Mouse (Mus musculus) cerebellum, adult 2 months (tissue): ENCODE results near the gene Muc13. TPM values are rescaled to one million over a fixed set of nuclear protein-coding genes. Genes with fewer than 3 reads are reported as not detected.

ENCODE experiments used
- DNase-seq, 2 experiments: peaks; one replicate each; pipeline ENCODE4 v3.0.0; 2021
- H3K27ac ChIP-seq: fragments of 200-500 bp; 2 replicates; pipeline ENCODE4 v1.5.1; 2012; ENCODE audit warnings: low read length, control low read depth, inconsistent platforms; ENCODE audit not compliant: insufficient read depth
- H3K27me3 ChIP-seq: fragments of 200-500 bp; 2 replicates; pipeline ENCODE4 v1.6.1; 2012; ENCODE audit warnings: inconsistent platforms, mild to moderate bottlenecking, low read length, moderate library complexity; ENCODE audit not compliant: control insufficient read depth, insufficient read depth
- H3K4me1 ChIP-seq: fragments of 200-500 bp; 2 replicates; pipeline ENCODE4 v1.6.1; 2011; ENCODE audit warnings: low read length; ENCODE audit not compliant: control insufficient read depth, insufficient read depth
- H3K4me3 ChIP-seq: fragments of 200-500 bp; replicated peaks from 2 replicates; pipeline ENCODE3; 2011; ENCODE audit warnings: mild to moderate bottlenecking, low read depth, low read length, control low read depth; ENCODE audit not compliant: insufficient read depth
- CTCF ChIP-seq: fragments of 200-500 bp; IDR thresholded peaks from 2 replicates; pipeline ENCODE4 v1.5.1; 2011; ENCODE audit warnings: low read depth, mild to moderate bottlenecking, control low read depth, low read length, moderate library complexity, borderline replicate concordance; ENCODE audit not compliant: insufficient read depth
- POLR2A ChIP-seq: fragments of 200-500 bp; IDR thresholded peaks from 2 replicates; pipeline ENCODE4 v1.6.1; 2011; ENCODE audit warnings: low read length, control low read depth, borderline replicate concordance; ENCODE audit not compliant: insufficient read depth
- WGBS: fragments of 180-500 bp; shearing (Covaris S2); methylation state at CpG from one replicate; pipeline ENCODE4 v1.1.7; 2018; 5-methylcytosine and 5-hydroxymethylcytosine counted together
- polyA plus RNA-seq: library from polyadenylated mRNA; depleted of rRNA; stranded (reverse); fragments of >200 nt; gene quantifications from 2 replicates; pipeline ENCODE4 v1.2.3, GENCODE M21; 2012

Gene Muc13
- polyA plus RNA-seq, 1 experiment = 0.11 TPM

DNA sequence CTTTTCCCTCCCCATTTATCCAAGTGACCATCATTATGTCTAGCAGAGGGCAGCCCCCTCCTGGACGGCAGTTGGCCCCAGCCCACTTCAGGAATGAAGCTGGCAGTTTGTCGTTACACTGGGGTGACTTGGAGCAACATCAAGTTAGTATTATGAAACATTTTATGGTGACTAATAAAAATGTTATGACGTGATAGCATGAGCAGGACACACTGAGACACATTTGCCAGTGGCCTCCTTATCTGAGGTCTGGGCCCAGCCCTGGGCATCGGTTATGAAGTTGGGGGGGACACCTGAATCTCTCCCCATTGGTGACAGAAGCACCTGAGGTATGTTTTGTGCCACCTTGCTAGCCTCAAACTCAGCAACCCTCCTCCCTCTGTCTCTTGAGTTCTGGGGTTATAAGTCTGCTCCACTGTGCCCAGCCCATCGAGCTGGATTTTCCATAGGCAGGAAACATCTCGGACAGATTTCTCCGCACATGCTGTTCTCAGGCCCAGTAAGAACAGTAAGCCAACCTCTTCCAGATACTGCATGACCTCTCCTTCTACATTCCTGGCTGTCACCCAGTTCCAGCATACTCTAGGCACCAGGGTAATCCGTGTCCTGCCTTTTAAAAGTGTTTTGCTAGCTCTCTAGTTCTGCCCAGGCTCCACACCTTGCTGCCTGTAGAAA lies 40.8 kb upstream of the Muc13 start:
- no peak for TF ChIP-seq POLR2A
- TF ChIP-seq CTCF = no peak
- DNase-seq = no peak
- peaks cover 8% of the 10 kb centered on the region for H3K4me1 ChIP-seq
- 48% methylated on average over 8 of the region's 8 CpGs for WGBS
- no peaks in the 10 kb centered on the region for H3K27me3 ChIP-seq
- H3K4me3 ChIP-seq = no peak overlapping the region
- H3K27ac ChIP-seq = no peak overlapping the region

DNA sequence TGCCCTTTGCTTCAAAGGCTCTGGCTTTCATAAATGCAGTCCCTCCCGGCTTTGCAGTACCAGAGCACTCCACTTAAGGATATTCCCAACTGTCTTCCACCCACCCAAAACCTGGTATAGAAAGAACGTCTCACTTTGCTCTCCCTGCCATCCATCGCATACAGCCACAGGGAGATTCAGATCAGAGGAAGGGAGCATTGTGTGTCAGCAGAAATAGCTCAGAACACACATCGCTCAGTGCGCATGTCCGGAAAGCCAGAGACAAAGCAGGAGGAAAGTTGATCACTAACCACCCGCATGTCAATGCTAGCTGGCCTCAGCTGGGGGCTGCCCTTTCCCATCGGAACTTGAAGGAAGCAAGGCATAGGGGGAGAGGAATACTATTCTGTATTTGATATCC lies 38.5 kb upstream of the Muc13 start:
- TF ChIP-seq CTCF (no peak), POLR2A (no peak)
- Histone ChIP-seq H3K27ac (no peak overlapping the region), H3K4me1 (peaks cover 8% of the 10 kb centered on the region), H3K27me3 (no peaks in the 10 kb centered on the region), H3K4me3 (no peak overlapping the region)
- WGBS = 84% methylated on average over 8 of the region's 8 CpGs
- no peak for DNase-seq

DNA sequence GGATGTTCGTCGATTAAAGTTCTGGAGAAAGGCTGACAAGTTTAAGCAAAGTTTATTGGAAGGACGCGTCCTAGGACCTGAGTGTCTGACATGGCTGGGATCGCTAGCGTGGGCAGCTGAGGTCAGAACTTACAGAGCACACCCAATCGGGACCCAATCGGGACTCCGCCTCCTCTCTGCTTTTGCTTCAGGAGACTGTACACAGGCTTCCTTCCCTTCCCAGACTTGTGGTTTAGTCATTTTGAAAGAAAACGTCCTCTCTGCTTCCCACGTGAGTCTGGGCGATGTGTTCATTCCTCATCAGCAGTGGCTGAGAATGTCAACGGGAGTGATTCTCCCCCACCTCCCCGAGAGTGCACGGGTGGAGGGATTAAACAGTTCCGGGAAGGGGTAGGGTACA lies 37.9 kb upstream of the Muc13 start:
- TF ChIP-seq POLR2A = no peak
- no peak for TF ChIP-seq CTCF
- WGBS = 68% methylated on average over 16 of the region's 16 CpGs
- Histone ChIP-seq H3K27ac (no peak overlapping the region), H3K4me1 (peaks cover 8% of the 10 kb centered on the region), H3K4me3 (no peak overlapping the region), H3K27me3 (no peaks in the 10 kb centered on the region)
- no peak for DNase-seq

DNA sequence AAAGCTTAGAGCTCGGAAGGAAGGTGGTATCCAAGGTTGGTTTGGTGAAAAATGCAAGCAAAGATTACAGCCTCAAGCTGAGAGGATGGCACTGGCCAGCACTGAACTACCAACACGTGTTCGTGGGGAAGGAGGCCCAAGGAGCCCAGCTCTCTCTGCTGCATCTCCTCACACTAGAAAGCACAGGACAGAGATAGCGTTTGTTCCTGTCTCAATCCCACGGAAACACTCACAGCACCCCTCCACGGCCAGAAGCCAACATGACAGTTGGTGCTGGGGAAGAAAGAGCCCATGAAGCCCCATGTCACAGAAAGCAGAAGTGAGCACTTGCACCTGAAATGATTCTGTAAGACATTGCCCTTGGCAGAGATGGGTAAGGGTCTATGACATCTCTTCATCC lies 37.4 kb upstream of the Muc13 start:
- H3K4me3 ChIP-seq = no peak overlapping the region
- peak; percentile 76 to 84 for DNase-seq

DNA sequence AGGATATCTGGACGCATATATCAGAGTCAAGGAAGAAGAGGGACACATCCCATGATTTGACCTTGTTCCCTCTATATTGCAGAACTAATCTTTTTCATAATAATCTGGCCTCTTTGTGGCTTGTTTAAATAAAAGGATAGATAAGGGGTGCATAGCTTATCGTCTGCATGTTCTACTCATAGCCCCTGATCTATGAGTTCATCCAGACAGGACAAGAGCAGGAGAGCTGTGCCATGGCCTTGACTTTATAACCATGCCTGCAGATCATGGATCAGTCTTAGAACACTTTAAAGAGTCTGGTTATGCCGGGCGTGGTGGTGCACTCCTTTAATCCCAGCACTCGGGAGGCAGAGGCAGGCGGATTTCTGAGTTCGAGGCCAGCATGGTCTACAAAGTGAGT lies 34.6 kb upstream of the Muc13 start:
- 95% methylated on average over 7 of the region's 7 CpGs for WGBS

More for the DNA sequence above, 37.4 kb upstream of the Muc13 start:
- TF ChIP-seq POLR2A (no peak), CTCF (peak; percentile 57; the same call in 1 of the 2 replicates)
- Histone ChIP-seq H3K27ac (no peak overlapping the region), H3K27me3 (no peaks in the 10 kb centered on the region), H3K4me1 (peaks cover 8% of the 10 kb centered on the region)
- WGBS = 9% methylated on average over 6 of the region's 6 CpGs

DNA sequence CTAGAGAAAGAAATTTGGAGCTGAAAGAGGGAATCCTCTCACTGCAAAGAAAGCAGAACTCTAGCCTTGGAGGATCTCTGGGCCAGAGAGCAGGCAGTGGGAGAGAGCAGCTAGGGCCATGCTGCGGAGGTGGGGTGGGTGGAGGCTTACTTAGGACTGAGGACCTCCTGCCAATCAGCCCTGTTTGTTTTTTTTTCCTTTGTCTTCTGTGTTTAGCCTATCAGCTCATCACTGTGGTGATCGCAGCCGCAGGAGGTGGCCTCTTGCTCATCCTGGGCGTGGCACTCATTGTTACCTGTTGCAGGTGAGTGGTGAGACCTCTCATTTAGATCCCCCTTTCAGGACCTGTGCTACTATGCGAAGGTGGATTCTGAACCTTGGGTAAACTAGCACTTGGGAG lies 33.3 kb upstream of the Muc13 start:
- Histone ChIP-seq H3K4me1 (peaks cover 8% of the 10 kb centered on the region), H3K27me3 (no peaks in the 10 kb centered on the region), H3K27ac (no peak overlapping the region), H3K4me3 (no peak overlapping the region)
- TF ChIP-seq CTCF (no peak), POLR2A (no peak)
- DNase-seq = no peak
- 68% methylated on average over 5 of the region's 5 CpGs for WGBS

More for the DNA sequence above, 34.6 kb upstream of the Muc13 start:
- H3K4me1 ChIP-seq = peaks cover 8% of the 10 kb centered on the region
- no peaks in the 10 kb centered on the region for H3K27me3 ChIP-seq
- no peak overlapping the region for H3K27ac ChIP-seq
- no peak for DNase-seq
- TF ChIP-seq CTCF = no peak
- no peak for TF ChIP-seq POLR2A
- no peak overlapping the region for H3K4me3 ChIP-seq

DNA sequence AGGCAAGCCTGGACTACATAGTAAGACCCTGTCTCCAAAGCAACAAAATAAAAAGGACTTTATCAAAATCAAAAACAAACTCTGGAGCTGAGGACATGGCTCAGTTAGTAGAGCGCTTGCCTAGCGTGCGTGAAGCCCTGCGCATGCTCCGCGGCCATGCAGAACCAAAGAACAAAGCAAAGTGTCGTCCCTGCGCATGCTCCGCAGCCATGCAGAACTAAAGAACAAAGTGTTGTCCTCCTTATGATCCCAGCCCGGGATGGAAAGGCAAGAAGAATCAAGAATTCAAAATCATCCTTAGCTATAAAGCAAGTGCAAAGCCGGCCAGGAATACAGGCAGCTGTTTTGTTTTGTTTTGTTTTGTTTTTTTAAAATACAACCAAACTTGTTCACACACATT lies 32.8 kb upstream of the Muc13 start:
- no peak for DNase-seq
- Histone ChIP-seq H3K4me3 (no peak overlapping the region), H3K27ac (no peak overlapping the region), H3K4me1 (peaks cover 6% of the 10 kb centered on the region), H3K27me3 (no peaks in the 10 kb centered on the region)
- 72% methylated on average over 11 of the region's 11 CpGs for WGBS
- TF ChIP-seq POLR2A = no peak

DNA sequence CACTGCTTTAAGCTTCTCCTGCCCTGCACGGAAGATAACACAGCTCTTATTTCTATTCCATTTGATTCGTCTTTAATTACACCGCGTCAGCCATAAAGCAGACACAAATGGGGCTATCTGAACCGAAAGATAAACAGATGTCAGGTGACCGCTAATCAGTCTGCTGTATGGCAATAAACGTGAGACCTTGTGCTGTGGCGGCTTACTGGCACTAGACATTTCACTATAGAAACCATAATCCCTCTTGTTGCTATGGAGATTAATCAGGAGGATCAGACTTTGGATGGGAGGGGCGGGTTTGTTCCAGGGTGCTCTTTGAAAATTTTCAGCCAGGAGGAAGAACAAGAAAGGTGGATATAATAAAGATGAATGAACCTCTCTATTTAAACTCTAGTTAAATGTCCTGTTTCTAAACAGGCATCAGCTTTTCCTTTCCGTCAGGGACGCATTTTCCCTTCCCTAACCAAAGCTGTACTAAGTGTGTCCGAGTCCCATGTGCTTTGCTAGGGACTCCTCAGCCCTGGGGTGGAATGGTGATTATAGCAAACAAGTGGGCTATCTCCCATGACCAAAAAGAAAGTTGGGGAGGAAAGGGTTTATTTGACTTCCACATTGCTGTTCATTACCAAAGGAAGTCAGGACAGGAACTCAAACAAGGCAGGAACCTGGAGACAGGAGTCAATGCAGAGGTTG lies 29.2 kb upstream of the Muc13 start:
- whole genome bisulfite sequencing = 70% methylated on average over 12 of the region's 12 CpGs
- H3K27ac ChIP-seq = no peak overlapping the region
- DNase-seq = no peak

More for the DNA sequence above, 29.2 kb upstream of the Muc13 start:
- H3K27me3 ChIP-seq = no peaks in the 10 kb centered on the region
- no peaks in the 10 kb centered on the region for H3K4me1 ChIP-seq
- no peak for TF ChIP-seq CTCF
- no peak overlapping the region for H3K4me3 ChIP-seq
